Mouse (Mus musculus) embryonic facial prominence, embryonic 14.5 days (tissue): Measurements from ENCODE around the gene Gm20388. TPM values are rescaled to one million over a fixed set of nuclear protein-coding genes. Genes with fewer than 3 reads are reported as not detected.
A peak's percentile ranks its signal among the peaks of the same experiment; 100 is the strongest.

Source experiments
- ATAC-seq: fragments of 200-750 bp; cut with Nextera tagmentation; 2 replicates; pipeline ENCODE4 v1.8.0; 2017; ENCODE audit warnings: low read depth, moderate number of reproducible peaks, moderate TSS enrichment
- DNase-seq: peaks from one replicate; pipeline ENCODE4 v3.0.0-alpha.2; 2015; ENCODE audit warnings: low spot score
- H3K27ac ChIP-seq: fragments of 300-500 bp; sonication (generic); replicated peaks from 2 replicates; pipeline ENCODE4 v1.5.1; 2014; ENCODE audit warnings: low read depth, mild to moderate bottlenecking, low read length, moderate library complexity
- H3K27me3 ChIP-seq: fragments of 300-500 bp; sonication (generic); replicated peaks from 2 replicates; pipeline ENCODE4 v1.6.1; 2014; ENCODE audit warnings: low read length; ENCODE audit not compliant: control insufficient read depth, insufficient read depth
- H3K36me3 ChIP-seq: fragments of 300-500 bp; sonication (generic); 2 replicates; pipeline ENCODE4 v1.6.1; 2014; ENCODE audit warnings: low read length, mixed read lengths; ENCODE audit not compliant: control insufficient read depth, insufficient read depth
- H3K4me1 ChIP-seq: fragments of 300-500 bp; sonication (generic); 2 replicates; pipeline ENCODE4 v1.6.1; 2014; ENCODE audit warnings: antibody characterized with exemption, low read length; ENCODE audit not compliant: control insufficient read depth, insufficient read depth
- H3K4me2 ChIP-seq: fragments of 300-500 bp; sonication (generic); 2 replicates; pipeline ENCODE4 v1.6.1; 2014; ENCODE audit warnings: low read depth, mild to moderate bottlenecking, low read length, moderate library complexity, mixed read lengths
- H3K4me3 ChIP-seq: fragments of 300-500 bp; sonication (generic); 2 replicates; pipeline ENCODE4 v1.5.1; 2014; ENCODE audit warnings: low read depth, mild to moderate bottlenecking, low read length
- H3K9ac ChIP-seq: fragments of 300-500 bp; sonication (generic); 2 replicates; pipeline ENCODE4 v1.6.1; 2014; ENCODE audit warnings: low read depth, mild to moderate bottlenecking, low read length, moderate library complexity, mixed read lengths
- H3K9me3 ChIP-seq: fragments of 300-500 bp; sonication (generic); 2 replicates; pipeline ENCODE4 v1.6.1; 2016; ENCODE audit warnings: low read length; ENCODE audit not compliant: control insufficient read depth
- WGBS: fragments of 180-500 bp; shearing (Covaris S2); extraction: QIAGEN DNeasy Blood & Tissue Kit; methylation state at CpG from one replicate; pipeline ENCODE4 v1.1.7; 2014; 5-methylcytosine and 5-hydroxymethylcytosine counted together
- polyA plus RNA-seq: library from polyadenylated mRNA; unstranded; fragments of >200 nt; fragmentation: Nextera tagmentation; extraction: Ambion mirVana; gene quantifications from 2 replicates; pipeline ENCODE4 v1.2.1, GENCODE M21; 2014

Gm20388 gene
- polyA plus RNA-seq, 1 experiment from 2014 or later, result not detected

DNA sequence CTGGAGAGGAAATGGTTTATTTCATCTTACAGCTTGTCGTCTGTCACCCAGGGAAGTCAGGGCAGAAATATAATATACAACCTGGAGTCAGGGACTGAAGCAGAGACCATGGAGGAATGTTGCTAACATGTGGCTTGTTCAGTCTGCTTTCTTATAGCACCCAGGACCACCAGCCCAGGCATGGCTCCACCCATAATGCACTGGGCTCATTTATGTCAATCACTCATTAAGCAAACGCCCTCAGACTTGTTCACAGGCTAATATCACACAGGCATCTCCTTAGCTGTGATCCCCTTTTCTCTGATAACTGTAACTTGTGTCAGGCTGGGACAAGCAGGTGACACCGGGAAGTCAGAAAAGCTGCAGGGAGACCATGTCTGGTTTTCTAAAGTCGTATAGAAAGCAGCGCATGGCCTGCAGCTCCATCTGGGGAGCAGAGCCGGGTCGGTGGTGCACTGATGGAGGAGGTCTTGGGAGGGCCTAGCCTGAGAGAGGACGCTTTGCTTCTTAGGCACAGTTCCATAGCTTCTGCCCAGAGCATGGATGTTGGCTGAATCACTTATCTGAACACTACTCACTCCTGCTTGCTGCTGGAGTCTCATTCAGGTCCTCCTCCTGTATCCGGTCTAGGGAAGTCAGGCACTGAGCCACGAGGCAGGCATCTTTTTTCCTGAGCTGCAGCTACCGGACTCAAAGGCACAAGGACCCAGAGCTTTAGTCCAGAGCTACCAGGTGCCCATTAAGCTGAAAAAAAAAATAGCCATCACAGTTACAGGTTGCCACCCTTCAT, 1252.5 kb downstream of the Gm20388 start:
- H3K4me1 ChIP-seq, result no peaks in the 10 kb centered on the region
- no peak overlapping the region for H3K4me3 ChIP-seq
- DNase-seq, result no peak
- H3K36me3 ChIP-seq, result no peaks in the 10 kb centered on the region
- no peaks in the 10 kb centered on the region for H3K27me3 ChIP-seq
- no peak for ATAC-seq
- H3K4me2 ChIP-seq, result no peak overlapping the region
- H3K9me3 ChIP-seq, result no peaks in the 10 kb centered on the region
- H3K9ac ChIP-seq, result no peak overlapping the region
- WGBS, result 54% methylated on average over 11 of the region's 11 CpGs
- H3K27ac ChIP-seq, result no peak overlapping the region

DNA sequence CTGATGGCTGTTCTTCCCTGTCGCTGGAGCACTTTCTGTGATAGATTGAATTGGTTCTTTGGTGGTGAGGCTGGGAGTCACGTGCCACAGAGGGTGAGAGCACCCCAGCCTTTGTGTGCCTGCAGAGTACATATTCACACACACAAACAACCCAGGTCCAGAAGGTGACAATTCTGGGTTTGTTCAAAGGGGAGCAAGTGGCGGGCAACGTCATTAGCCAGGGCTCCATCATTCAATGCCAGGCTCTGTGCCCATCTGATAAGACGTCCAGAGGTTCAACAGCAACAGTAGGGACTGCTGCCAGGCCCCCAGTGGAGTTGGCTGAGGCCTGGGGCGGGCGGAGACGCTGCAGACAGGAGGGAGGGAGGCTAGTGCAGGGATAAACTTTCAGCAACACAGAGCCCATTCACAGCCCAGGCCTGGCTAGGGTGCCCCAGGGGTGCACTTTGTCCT, 1253.4 kb downstream of the Gm20388 start:
- Histone ChIP-seq H3K27ac (no peak overlapping the region), H3K9ac (no peak overlapping the region), H3K4me1 (no peaks in the 10 kb centered on the region), H3K4me3 (no peak overlapping the region), H3K4me2 (no peak overlapping the region), H3K9me3 (no peaks in the 10 kb centered on the region), H3K36me3 (no peaks in the 10 kb centered on the region), H3K27me3 (no peaks in the 10 kb centered on the region)
- DNase-seq (peak; percentile 51), ATAC-seq (peak; percentile 47; the same call in 1 of the 2 replicates)
- WGBS, result 47% methylated on average over 8 of the region's 8 CpGs

DNA sequence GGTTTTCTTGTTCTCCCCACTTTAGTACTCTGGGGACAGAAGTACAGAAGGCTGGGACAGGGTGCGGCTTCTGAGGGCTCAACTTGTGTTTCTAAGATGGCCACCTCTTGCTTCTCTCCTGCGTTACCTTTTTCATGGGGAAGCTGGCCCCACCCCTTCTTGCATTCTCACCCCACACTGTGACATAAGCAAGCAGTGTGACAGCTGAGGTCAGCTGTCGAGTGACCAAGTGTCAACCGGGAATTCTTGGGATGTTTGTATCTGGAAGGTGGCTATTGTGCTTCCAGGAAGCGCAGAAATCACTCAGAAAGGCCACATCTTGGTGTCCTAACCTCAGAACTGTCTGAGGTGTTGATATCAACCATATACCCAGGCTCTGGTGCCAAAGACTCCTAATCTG, 1257.4 kb downstream of the Gm20388 start:
- H3K27ac ChIP-seq, result no peak overlapping the region
- DNase-seq (no peak), ATAC-seq (no peak)
- H3K9ac ChIP-seq, result no peak overlapping the region
- no peaks in the 10 kb centered on the region for H3K27me3 ChIP-seq
- H3K9me3 ChIP-seq, result no peaks in the 10 kb centered on the region
- H3K4me2 ChIP-seq, result no peak overlapping the region
- H3K36me3 ChIP-seq, result no peaks in the 10 kb centered on the region
- 62% methylated on average over 5 of the region's 5 CpGs for WGBS
- H3K4me3 ChIP-seq, result no peak overlapping the region
- peaks cover 11% of the 10 kb centered on the region for H3K4me1 ChIP-seq

- H3K27me3 ChIP-seq, result no peaks in the 10 kb centered on the region
- ATAC-seq (no peak), DNase-seq (peak; percentile 19)
- no peak overlapping the region for H3K27ac ChIP-seq
- H3K36me3 ChIP-seq, result no peaks in the 10 kb centered on the region
- no peak overlapping the region for H3K4me3 ChIP-seq
- peaks cover 19% of the 10 kb centered on the region for H3K4me1 ChIP-seq
- H3K9me3 ChIP-seq, result no peaks in the 10 kb centered on the region
- no peak overlapping the region for H3K4me2 ChIP-seq
- 25% methylated on average over 7 of the region's 7 CpGs for WGBS
- no peak overlapping the region for H3K9ac ChIP-seq
These were observed 1259.5 kb downstream of the Gm20388 start for GRCm38 (mm10) chr8:121170116-121170515.

- peaks cover 24% of the 10 kb centered on the region for H3K4me1 ChIP-seq
- peak; percentile 14 for DNase-seq
- H3K9ac ChIP-seq, result no peak overlapping the region
- 49% methylated on average over 27 of the region's 27 CpGs for WGBS
- H3K27ac ChIP-seq, result no peak overlapping the region
- H3K27me3 ChIP-seq, result no peaks in the 10 kb centered on the region
- H3K4me2 ChIP-seq, result no peak overlapping the region; the same call in 1 of the 2 replicates
- ATAC-seq, result no peak
- H3K9me3 ChIP-seq, result no peaks in the 10 kb centered on the region
- H3K36me3 ChIP-seq, result no peaks in the 10 kb centered on the region
- no peak overlapping the region for H3K4me3 ChIP-seq
These were observed 1260.2 kb downstream of the Gm20388 start for GRCm38 (mm10) chr8:121170626-121171552.

- peaks cover 24% of the 10 kb centered on the region for H3K4me1 ChIP-seq
- ATAC-seq (no peak), DNase-seq (no peak)
- no peak overlapping the region for H3K4me3 ChIP-seq
- 79% methylated on average over 8 of the region's 8 CpGs for WGBS
- no peak overlapping the region for H3K27ac ChIP-seq
- H3K9me3 ChIP-seq, result no peaks in the 10 kb centered on the region
- H3K27me3 ChIP-seq, result no peaks in the 10 kb centered on the region
- no peak overlapping the region for H3K9ac ChIP-seq
- H3K4me2 ChIP-seq, result no peak overlapping the region
- no peaks in the 10 kb centered on the region for H3K36me3 ChIP-seq
These were observed 1261.9 kb downstream of the Gm20388 start for GRCm38 (mm10) chr8:121172567-121172966.

DNA sequence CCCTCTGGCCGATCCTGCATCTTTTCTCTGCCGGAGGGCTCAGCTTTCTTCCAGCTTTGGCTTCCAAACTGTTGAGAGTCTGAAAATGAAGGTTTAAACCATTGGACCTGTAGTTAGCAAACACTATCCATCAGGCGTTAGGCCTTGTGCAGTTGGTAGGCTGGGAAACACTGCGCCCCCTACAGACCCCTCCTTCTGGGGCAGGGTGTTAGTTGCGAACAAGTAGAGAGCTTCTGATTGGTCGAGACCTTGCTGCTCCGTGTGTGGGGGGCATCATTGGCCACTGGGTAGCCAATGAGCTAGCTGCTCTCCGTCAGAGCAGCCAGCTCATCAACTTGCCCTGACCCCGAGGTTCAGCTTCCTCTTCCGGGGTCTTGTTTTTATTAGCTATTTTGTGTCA, 1263.5 kb downstream of the Gm20388 start:
- peak overlapping the region; percentile 10; the same call in 1 of the 2 replicates for H3K4me3 ChIP-seq
- no peaks in the 10 kb centered on the region for H3K36me3 ChIP-seq
- H3K4me2 ChIP-seq, result peak overlapping the region; percentile 41
- DNase-seq (peak; percentile 58), ATAC-seq (peak; percentile 47; the same call in 1 of the 2 replicates)
- H3K9ac ChIP-seq, result no peak overlapping the region
- H3K4me1 ChIP-seq, result peaks cover 24% of the 10 kb centered on the region
- no peaks in the 10 kb centered on the region for H3K9me3 ChIP-seq
- 46% methylated on average over 10 of the region's 10 CpGs for WGBS
- no peaks in the 10 kb centered on the region for H3K27me3 ChIP-seq
- peak overlapping the region; percentile 48; the same call in 1 of the 2 replicates for H3K27ac ChIP-seq

DNA sequence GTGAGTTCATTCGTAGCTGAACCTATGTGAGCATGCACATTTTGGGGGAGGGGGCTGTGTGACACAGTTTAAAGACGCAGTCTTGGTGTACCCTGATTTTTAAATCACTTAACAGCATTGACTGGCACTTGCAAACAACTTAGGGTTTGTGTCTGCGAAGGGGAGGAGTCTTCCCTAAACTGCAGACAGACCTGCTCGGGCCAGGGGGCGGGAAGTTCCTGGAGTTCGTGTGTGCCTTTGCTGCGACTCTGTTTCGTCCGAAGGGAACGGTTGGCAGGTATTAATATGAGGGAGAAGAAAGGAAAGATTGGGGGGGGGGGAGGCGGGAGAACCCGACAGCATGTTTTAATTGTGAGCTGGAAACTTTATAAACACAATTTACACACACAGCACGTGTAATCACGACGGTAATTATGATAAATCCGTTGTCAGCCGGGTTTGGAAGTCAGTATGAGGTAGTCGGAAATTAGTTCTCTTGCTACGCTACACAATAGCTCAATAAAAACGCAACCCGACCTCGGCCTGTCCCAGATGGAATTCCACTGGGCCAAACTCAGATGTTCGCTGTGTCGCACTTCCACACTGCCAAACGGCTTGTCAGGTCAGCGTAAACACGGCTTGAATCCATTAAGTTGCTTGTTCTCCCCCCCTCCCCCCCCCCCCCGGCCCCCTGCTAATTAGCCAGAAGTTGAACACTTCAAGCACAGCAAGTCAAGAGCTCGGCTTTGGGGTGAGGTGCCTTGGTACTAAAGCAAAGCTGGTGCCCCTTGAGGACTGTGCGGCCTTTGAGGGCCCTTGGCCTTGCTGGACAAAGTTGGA, 1264.3 kb downstream of the Gm20388 start:
- peak overlapping the region; percentile 41 for H3K4me2 ChIP-seq
- H3K4me1 ChIP-seq, result peaks cover 22% of the 10 kb centered on the region
- H3K4me3 ChIP-seq, result peak overlapping the region; percentile 10
- H3K27ac ChIP-seq, result no peak overlapping the region; the same call in none of the 2 replicates
- H3K36me3 ChIP-seq, result no peaks in the 10 kb centered on the region
- H3K9ac ChIP-seq, result peak overlapping the region; percentile 34; the same call in 1 of the 2 replicates
- peak; percentile 52 for DNase-seq
- H3K27me3 ChIP-seq, result no peaks in the 10 kb centered on the region
- H3K9me3 ChIP-seq, result no peaks in the 10 kb centered on the region
- 0 out of 2 replicates have a peak, but pooled peaks have one; percentile 31 for ATAC-seq
- WGBS, result 16% methylated on average over 28 of the region's 30 CpGs
